Mouse (Mus musculus) heart, adult 9 months (tissue): Measurements from ENCODE around the gene Pycard.
"Not testable (repeated sequence)": the region's sequence is repeated elsewhere in the genome, so short reads cannot be mapped to it uniquely, and the experiment has no call there.

Experiments
- DNase-seq, 2 experiments: peaks; one replicate each; pipeline ENCODE4 v3.0.0; 2022; ENCODE audit warnings: low spot score in 2 of 2

The Pycard gene

GRCm38 (mm10) chr7:128003688-128004087, 10.0 kb upstream of the Pycard start, which contains the start of gene Trim72:
TSS of gene Trim72 (plus strand) at chr7:128003949.
- peak; percentile 73 to 78 for DNase-seq

- DNase-seq, result no peak
These were observed 9.4 kb upstream of the Pycard start for GRCm38 (mm10) chr7:128003098-128003497.

GRCm38 (mm10) chr7:128000068-128000950, 6.6 kb upstream of the Pycard start:
- DNase-seq, result peak in 1 of 2 experiments; percentile 19

GRCm38 (mm10) chr7:127999436-127999835, 5.8 kb upstream of the Pycard start:
- DNase-seq, result no peak

- DNase-seq, result no peak
These were observed 953 bp downstream of the Pycard start for GRCm38 (mm10) chr7:127992488-127993340.

- DNase-seq, result peak; percentile 45 to 58
These were observed 1.8 kb downstream of the Pycard start for GRCm38 (mm10) chr7:127991643-127992487.

GRCm38 (mm10) chr7:127988904-127989303, 4.8 kb downstream of the Pycard start:
- no peak for DNase-seq

GRCm38 (mm10) chr7:127980606-127981005, 13.1 kb downstream of the Pycard start:
- DNase-seq, result no peak

GRCm38 (mm10) chr7:127978856-127979255, 14.8 kb downstream of the Pycard start:
- no peak for DNase-seq

GRCm38 (mm10) chr7:127974413-127974930, 19.2 kb downstream of the Pycard start:
- peak; percentile 36 to 47 for DNase-seq

- DNase-seq, result peak; percentile 81 to 84
These were observed 25.5 kb downstream of the Pycard start for GRCm38 (mm10) chr7:127967922-127968828.

- DNase-seq, result peak; percentile 95 to 96
These were observed 26.4 kb downstream of the Pycard start, which contains the start of gene Fus for GRCm38 (mm10) chr7:127967004-127967921. TSS of gene Fus (plus strand) at chr7:127967457.

- no peak for DNase-seq
These were observed 27.2 kb downstream of the Pycard start for GRCm38 (mm10) chr7:127966371-127966918.

GRCm38 (mm10) chr7:127959364-127959763, 34.3 kb downstream of the Pycard start:
- no peak for DNase-seq

- DNase-seq, result no peak
These were observed 40.6 kb downstream of the Pycard start for GRCm38 (mm10) chr7:127952864-127953581.

- no peak for DNase-seq
These were observed 47.1 kb downstream of the Pycard start, which contains the start of gene Prss36 for GRCm38 (mm10) chr7:127946470-127947023. TSS of gene Prss36 (minus strand) at chr7:127946725.

GRCm38 (mm10) chr7:127944614-127945013, 49.1 kb downstream of the Pycard start:
- DNase-seq, result peak in 1 of 2 experiments; percentile 24

- DNase-seq, result not testable (repeated sequence)
These were observed 51.6 kb downstream of the Pycard start for GRCm38 (mm10) chr7:127942097-127942496.
